Mouse (Mus musculus) MEL (cell line): ENCODE measurements around the gene Rab42. TPM values are rescaled to one million over a fixed set of nuclear protein-coding genes. Genes with fewer than 3 reads are reported as not detected.

Experiments used
- DNase-seq: peaks from one replicate; pipeline ENCODE4 v3.0.0; 2011; ENCODE audit warnings: low read depth, low spot score
- H3K27ac ChIP-seq: 2 replicates; pipeline ENCODE4 v1.5.1; 2012; ENCODE audit warnings: low read depth, mild to moderate bottlenecking, control low read depth, low read length, moderate library complexity; ENCODE audit not compliant: control insufficient read depth
- H3K27me3 ChIP-seq, 2 experiments: fragments of 150-350 bp in 1 of 2; sonication (generic) in 1 of 2; 2 replicates each; pipeline ENCODE4 v1.6.1; 2012; ENCODE audit warnings: low read length in 2 of 2, mild to moderate bottlenecking in 2 of 2, improper control_type of control experiment in 1 of 2, moderate library complexity in 1 of 2; ENCODE audit not compliant: insufficient read depth in 2 of 2, control insufficient read depth in 1 of 2
- H3K36me3 ChIP-seq, 2 experiments: 2 replicates each; pipeline ENCODE4 v1.6.1; 2012 to 2014; ENCODE audit warnings: low read length in 2 of 2, improper control_type of control experiment in 1 of 2, inconsistent platforms in 1 of 2, mild to moderate bottlenecking in 1 of 2; ENCODE audit not compliant: insufficient read depth in 2 of 2, control insufficient read depth in 1 of 2
- H3K4me1 ChIP-seq, 2 experiments: fragments of 150-350 bp in 1 of 2; sonication (generic) in 1 of 2; 2 replicates each; pipeline ENCODE4 v1.6.1; 2012; ENCODE audit warnings: low read length in 2 of 2, improper control_type of control experiment in 1 of 2, mild to moderate bottlenecking in 1 of 2; ENCODE audit not compliant: insufficient read depth in 2 of 2, control insufficient read depth in 1 of 2
- H3K4me3 ChIP-seq, 2 experiments: fragments of 150-350 bp in 1 of 2; sonication (generic) in 1 of 2; 2 replicates each; pipeline ENCODE4 v1.5.1; 2012; ENCODE audit warnings: low read depth in 2 of 2, low read length in 2 of 2, mild to moderate bottlenecking in 2 of 2, moderate library complexity in 2 of 2, control low read depth in 1 of 2, improper control_type of control experiment in 1 of 2; ENCODE audit not compliant: control insufficient read depth in 1 of 2, insufficient read depth in 1 of 2
- H3K79me2 ChIP-seq: 2 replicates; pipeline ENCODE4 v1.6.1; 2012; ENCODE audit warnings: mild to moderate bottlenecking, low read length, moderate library complexity; ENCODE audit not compliant: control insufficient read depth, poor library complexity, insufficient read depth
- H3K9ac ChIP-seq: 2 replicates; pipeline ENCODE4 v1.6.1; 2012; ENCODE audit warnings: low read depth, mild to moderate bottlenecking, control low read depth, low read length, moderate library complexity; ENCODE audit not compliant: control insufficient read depth, poor library complexity, severe bottlenecking
- H3K9me3 ChIP-seq: fragments of 150-350 bp; sonication (generic); replicated peaks from 2 replicates; pipeline ENCODE4 v1.6.1; 2012; ENCODE audit warnings: mild to moderate bottlenecking, low read length, improper control_type of control experiment, moderate library complexity; ENCODE audit not compliant: insufficient read depth
- CTCF ChIP-seq, 3 experiments: IDR thresholded peaks in 2 of 3; conservative IDR thresholded peaks in 1 of 3; 2 replicates each; pipeline ENCODE4 v1.5.1; 2011 to 2012; ENCODE audit warnings: low read length in 3 of 3, low read depth in 2 of 3, mild to moderate bottlenecking in 2 of 3, improper control_type of control experiment in 1 of 3, inconsistent platforms in 1 of 3, mixed read lengths in 1 of 3, moderate library complexity in 1 of 3; ENCODE audit not compliant: control insufficient read depth in 1 of 3, insufficient read depth in 1 of 3, poor library complexity in 1 of 3, severe bottlenecking in 1 of 3
- EP300 ChIP-seq, 2 experiments: IDR thresholded peaks; 2 replicates each; pipeline ENCODE4 v1.6.1; 2011; ENCODE audit warnings: improper control_type of control experiment in 2 of 2, low read length in 2 of 2, low read depth in 1 of 2, mild to moderate bottlenecking in 1 of 2
- GABPA ChIP-seq: IDR thresholded peaks from 2 replicates; pipeline ENCODE4 v1.6.1; 2012; ENCODE audit warnings: low read depth, mild to moderate bottlenecking, inconsistent platforms, low read length, improper control_type of control experiment, moderate library complexity
- JUND ChIP-seq: IDR thresholded peaks from 2 replicates; pipeline ENCODE4 v1.6.1; 2011; ENCODE audit warnings: low read depth, mild to moderate bottlenecking, improper control_type of control experiment, low read length
- KAT2A ChIP-seq: conservative IDR thresholded peaks from 2 replicates; pipeline ENCODE4 v1.6.1; 2012; ENCODE audit warnings: low read depth, low read length, improper control_type of control experiment, inconsistent platforms
- MYC ChIP-seq: IDR thresholded peaks from 2 replicates; pipeline ENCODE4 v1.6.1; 2011; ENCODE audit warnings: low read depth, mild to moderate bottlenecking, low read length, improper control_type of control experiment, moderate library complexity
- POLR2AphosphoS5 ChIP-seq: IDR thresholded peaks from 2 replicates; pipeline ENCODE4 v1.6.1; 2012; ENCODE audit warnings: low read depth, borderline replicate concordance, mild to moderate bottlenecking, inconsistent platforms, low read length, moderate library complexity, mixed read lengths
- SMC3 ChIP-seq: IDR thresholded peaks from 2 replicates; pipeline ENCODE4 v1.6.1; 2011; ENCODE audit warnings: low read depth, low read length, improper control_type of control experiment
- TBP ChIP-seq: IDR thresholded peaks from 2 replicates; pipeline ENCODE4 v1.8.0; 2011; ENCODE audit warnings: low read depth, low read length, improper control_type of control experiment
- ZMIZ1 ChIP-seq: IDR thresholded peaks from 2 replicates; pipeline ENCODE4 v1.6.1; 2012; ENCODE audit warnings: low read depth, mild to moderate bottlenecking, inconsistent platforms, low read length, improper control_type of control experiment, moderate library complexity
- ZNF384 ChIP-seq: IDR thresholded peaks from 2 replicates; pipeline ENCODE4 v1.6.1; 2012; ENCODE audit warnings: low read depth, mild to moderate bottlenecking, inconsistent platforms, low read length, improper control_type of control experiment
- polyA plus RNA-seq, 2 experiments: library from polyadenylated mRNA; stranded (reverse) in 1 of 2; unstranded in 1 of 2; fragments of >175 nt in 1 of 2; fragments of >200 nt in 1 of 2; gene quantifications; 2 replicates each; pipeline versions ENCODE4 v1.2.1 to v1.2.4; 2012; ENCODE audit warnings: low replicate concordance in 2 of 2, low read depth in 1 of 2; ENCODE audit not compliant: insufficient read length in 2 of 2, insufficient read depth in 1 of 2, missing spikeins in 1 of 2
- total RNA-seq: library from RNA; depleted of rRNA; stranded (reverse); fragments of 300-350 nt; gene quantifications from 2 replicates; pipeline ENCODE4 v1.2.3, GENCODE M21; 2012

Rab42 gene
- total and polyA plus RNA-seq, 3 experiments = 0.40 to 0.85 TPM; not detected in 1

- TF ChIP-seq EP300 (IDR thresholded peaks at IDR 0.05; ENCODE audit: low read depth in 1 of 2, low read length in 2 of 2) (no peak), ZMIZ1 (no peak)
These were observed 7.3 kb downstream of the Rab42 start (continued) for GRCm38 (mm10) chr4:132295696-132296390.

DNA sequence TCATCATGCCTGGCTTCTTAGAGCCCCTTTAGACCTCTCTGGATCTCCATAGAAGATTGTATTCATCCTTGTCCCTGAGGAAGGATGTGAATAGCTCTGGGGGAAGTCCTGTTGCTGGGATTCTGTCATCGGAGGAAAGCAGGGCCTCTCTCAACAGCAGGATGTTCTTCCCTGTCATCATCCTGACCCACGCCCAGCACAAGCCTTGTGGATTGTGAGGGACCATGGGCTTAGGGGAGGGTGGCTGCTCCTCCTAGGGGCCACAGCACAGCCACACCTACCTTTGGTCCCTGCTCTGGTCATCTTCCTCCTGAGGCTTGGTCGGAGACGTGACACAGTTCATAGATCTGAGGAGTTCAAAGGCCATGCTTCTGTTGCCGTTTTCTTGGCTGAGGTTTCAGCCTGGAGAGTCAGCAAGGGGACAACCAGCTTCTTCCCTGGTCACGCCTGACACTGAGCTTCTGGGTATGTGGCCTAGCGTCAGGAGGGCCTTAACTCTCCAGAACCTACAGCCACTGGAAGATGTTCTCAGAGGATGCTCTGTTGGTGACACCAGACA, 9.4 kb downstream of the Rab42 start:
- no peaks in the 10 kb centered on the region for H3K27me3 ChIP-seq
- no peak overlapping the region for H3K27ac ChIP-seq
- peaks cover 0 to 4% of the 10 kb centered on the region in 2 experiments; a peak in 1 of 4 replicates for H3K4me1 ChIP-seq
- no peaks in the 10 kb centered on the region for H3K9me3 ChIP-seq
- TF ChIP-seq SMC3 = no peak
- no peak for TF ChIP-seq GABPA
- no peaks in the 10 kb centered on the region for H3K79me2 ChIP-seq
- DNase-seq = no peak
- H3K36me3 ChIP-seq = peaks cover 0 to 2% of the 10 kb centered on the region in 2 experiments; a peak in 3 of 4 replicates
- H3K4me3 ChIP-seq = no peak overlapping the region
- no peak overlapping the region for H3K9ac ChIP-seq

DNA sequence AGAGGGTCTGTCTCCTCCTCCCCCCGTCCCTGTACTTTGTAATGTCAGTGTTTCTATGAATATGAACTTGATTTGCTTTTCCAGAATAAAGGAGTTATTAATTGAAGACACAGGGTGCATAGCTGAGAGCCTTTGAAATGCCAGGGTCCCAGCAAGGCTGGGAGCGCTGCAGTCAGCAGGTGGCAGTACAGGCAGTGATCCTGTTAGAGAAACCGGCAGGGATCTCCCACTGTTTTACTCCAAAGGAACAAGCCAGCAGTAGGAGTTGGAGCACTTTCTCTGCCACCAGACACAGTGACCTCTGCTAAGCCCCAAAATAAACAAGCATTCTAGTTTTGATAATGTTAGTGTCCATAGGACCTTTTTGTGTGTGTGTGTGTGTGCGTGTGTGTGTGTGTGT, 10.2 kb downstream of the Rab42 start:
- Histone ChIP-seq H3K4me3 (no peak overlapping the region), H3K9ac (no peak overlapping the region), H3K9me3 (no peaks in the 10 kb centered on the region), H3K27ac (no peak overlapping the region), H3K36me3 (peaks cover 0 to 2% of the 10 kb centered on the region in 2 experiments; a peak in 2 of 4 replicates), H3K79me2 (no peaks in the 10 kb centered on the region), H3K4me1 (no peaks in the 10 kb centered on the region), H3K27me3 (no peaks in the 10 kb centered on the region)
- TF ChIP-seq POLR2AphosphoS5 (no peak), MYC (no peak), CTCF (IDR thresholded peaks at IDR 0.05 in 2 of 3, conservative IDR thresholded peaks at IDR 0.05 in 1 of 3; ENCODE audit: control insufficient read depth in 1 of 3, insufficient read depth in 1 of 3, low read depth in 2 of 3, low read length in 3 of 3, poor library complexity in 1 of 3, severe bottlenecking in 1 of 3) (peak in 2 of 3 experiments; percentile 33 to 41; a peak in 3 of 6 replicates), JUND (no peak), TBP (no peak), ZNF384 (no peak), SMC3 (peak; percentile 42; the same call in 1 of the 2 replicates), KAT2A (no peak)
- no peak for DNase-seq
